Mouse (Mus musculus): ENCODE results near the gene Tmem159.
A peak's percentile ranks its signal among the peaks of the same experiment; 100 is the strongest.

The Tmem159 gene

DNA sequence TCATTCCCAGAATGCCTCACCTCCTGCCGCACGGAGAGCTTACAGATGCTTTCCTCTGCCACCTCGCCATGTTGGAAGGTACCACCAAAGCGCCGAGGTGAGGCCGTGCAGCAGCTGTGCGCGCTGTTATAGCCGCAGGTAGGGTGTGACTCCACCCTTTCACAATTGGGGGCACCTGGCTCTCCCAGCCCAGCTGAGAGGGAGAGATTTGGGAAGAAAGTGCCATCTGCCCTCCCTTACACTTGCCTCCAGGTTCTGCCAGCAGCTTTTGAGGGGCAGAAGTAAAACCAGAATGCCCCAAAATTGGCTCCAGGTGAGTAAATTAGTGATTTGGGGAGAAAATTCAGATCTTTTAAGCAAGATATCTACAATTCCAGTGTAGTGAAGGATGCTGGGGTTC is 43.0 kb downstream of the Tmem159 start, which contains the start of gene Zp2:
Gene Zp2, minus strand, starts transcription at position 101 of the 400 bp plus-strand sequence.
- DNase-seq, result no peak

- no peak for DNase-seq
Measured at GRCm38 (mm10) chr7:120150257-120150656, 48.1 kb downstream of the Tmem159 start.

GRCm38 (mm10) chr7:120150898-120151297 is 48.7 kb downstream of the Tmem159 start:
- DNase-seq, result no peak

DNA sequence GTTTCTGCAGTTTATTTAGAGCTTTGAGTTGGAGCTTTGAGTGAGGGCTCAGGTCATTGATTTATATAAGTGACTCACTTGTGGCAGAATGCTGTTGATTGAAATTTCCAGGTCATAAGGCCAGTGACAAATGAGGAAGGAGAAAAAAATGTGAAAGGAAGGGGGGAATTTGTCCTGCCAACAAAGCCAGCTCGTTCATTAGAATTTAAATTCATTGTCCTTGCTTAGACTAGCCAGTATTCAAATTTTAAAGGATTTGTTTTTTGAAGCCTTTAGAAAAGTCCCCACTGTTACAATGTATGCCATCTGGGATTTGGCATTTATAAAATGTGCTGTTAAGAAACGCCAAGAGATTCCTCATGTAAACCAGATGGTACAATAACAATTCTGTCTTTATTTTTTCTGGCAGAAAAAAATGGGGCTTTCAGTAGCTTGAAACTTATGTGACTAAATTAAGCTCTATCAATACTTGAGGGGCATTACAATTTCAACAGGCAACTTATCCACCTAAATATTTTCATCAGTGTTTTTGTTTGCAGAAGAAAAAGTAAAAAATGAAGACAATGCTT is 54.8 kb downstream of the Tmem159 start:
- no peak for DNase-seq

GRCm38 (mm10) chr7:120157575-120158061 is 55.5 kb downstream of the Tmem159 start:
- no peak for DNase-seq

- DNase-seq, result no peak
Measured at GRCm38 (mm10) chr7:120158121-120158613, 56.0 kb downstream of the Tmem159 start.

DNA sequence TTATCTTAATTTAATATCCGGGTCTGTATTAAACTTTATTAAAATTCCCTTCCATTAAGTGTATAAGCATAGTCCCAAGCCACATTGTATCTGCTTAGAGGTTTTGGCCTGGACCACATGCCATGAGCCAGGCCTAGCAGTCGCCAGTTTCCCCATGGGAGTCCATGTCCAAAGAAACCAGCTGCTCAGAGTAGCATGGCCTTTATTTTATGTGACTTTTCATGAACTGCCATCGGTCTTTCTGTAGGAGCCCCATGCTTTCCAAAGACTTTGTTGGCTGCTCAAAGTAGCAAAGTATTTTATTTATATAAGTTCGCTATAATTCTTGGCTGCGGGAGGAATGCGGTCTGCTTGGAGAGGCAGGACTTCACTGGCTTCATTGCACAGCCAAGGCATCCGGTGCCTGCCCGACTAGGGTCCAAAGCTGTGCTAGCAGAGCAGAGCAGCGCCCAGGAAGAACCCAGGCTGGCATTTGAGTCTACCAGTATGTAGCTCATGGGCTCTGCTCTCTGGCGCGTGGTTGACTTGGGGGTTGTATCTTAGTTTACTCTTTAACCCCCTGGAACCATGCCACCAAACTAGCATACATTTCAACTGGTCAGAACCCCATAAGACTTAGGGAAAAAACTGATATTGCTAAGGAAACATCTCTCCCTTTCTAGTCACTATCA is 61.6 kb downstream of the Tmem159 start:
- DNase-seq, result peak in 1 of 2 experiments; percentile 13
